Mouse (Mus musculus) embryonic stem cell, embryonic (primary cell): ENCODE results near the gene Nfkbia.

Experiments used
- CTCF ChIA-PET, 4 experiments: fragments of 300-600 bp in 2 of 4; fragments of 350-600 bp in 2 of 4; sonication (Branson Sonifier 250); formaldehyde crosslinking; loops; one replicate each; lab custom pipeline; 2022; ENCODE audit warnings: inconsistent platforms in 2 of 4; lab: Charles Lee
- POLR2A ChIA-PET, 4 experiments: fragments of 300-600 bp in 2 of 4; fragments of 350-600 bp in 2 of 4; sonication (Branson Sonifier 250); formaldehyde crosslinking; loops; one replicate each; lab custom pipeline; 2022; ENCODE audit warnings: antibody characterized with exemption in 4 of 4, inconsistent platforms in 1 of 4; lab: Charles Lee

Gene Nfkbia

GRCm38 (mm10) chr12:55482732-55483131, 9.7 kb downstream of the Nfkbia start:
- ChIA-PET POLR2A (interaction anchor here in 3 of 4 experiments (0.5 to 7.0 kb wide), 16 partner anchors 8 to 105 kb away, joined by 3 to 57 read pairs (median 10); partner anchors contain the start of gene Nfkbia (in 3 of the 3)), CTCF (interaction anchor here in 3 of 4 experiments (0.6 to 2.1 kb wide), 6 partner anchors 9 to 237 kb away, joined by 3 to 6 read pairs (median 4); partner anchors contain the start of gene Nfkbia (in 1 of the 3))

GRCm38 (mm10) chr12:55481739-55482138, 10.7 kb downstream of the Nfkbia start:
- CTCF ChIA-PET: no interaction called here

GRCm38 (mm10) chr12:55480471-55481153, 11.8 kb downstream of the Nfkbia start:
- ChIA-PET POLR2A (interaction anchor here in 3 of 4 experiments (0.6 to 7.0 kb wide), 10 partner anchors 9 to 46 kb away, joined by 3 to 57 read pairs (median 5); partner anchors contain the start of gene Nfkbia (in 1 of the 3)), CTCF (no interaction called here)

More at GRCm38 (mm10) chr12:55481739-55482138, 10.7 kb downstream of the Nfkbia start:
- POLR2A ChIA-PET: interaction anchor here in 3 of 4 experiments (0.9 to 7.0 kb wide), 12 partner anchors 7 to 95 kb away, joined by 3 to 57 read pairs (median 6); partner anchors contain the start of gene Nfkbia (in 2 of the 3)

- ChIA-PET CTCF (interaction anchor here in 1 of 4 experiments (0.8 kb wide), 1 partner anchor 13 kb away, joined by 3 read pairs; no protein-coding TSS in a partner anchor), POLR2A (interaction anchor here in 2 of 4 experiments (0.8 to 7.0 kb wide), 5 partner anchors 10 to 32 kb away, joined by 3 to 57 read pairs (median 3); partner anchors contain the start of gene Nfkbia (in 1 of the 2))
Observed at GRCm38 (mm10) chr12:55478901-55479300, 13.5 kb downstream of the Nfkbia start.

- ChIA-PET POLR2A (interaction anchor here (0.5 to 6.3 kb wide), 53 partner anchors 9 to 172 kb away, joined by 3 to 94 read pairs (median 5); partner anchors contain the start of genes Nfkbia (in 4 of the 4) and Ppp2r3c (in 1 of the 4)), CTCF (interaction anchor here in 1 of 4 experiments (0.6 to 1.4 kb wide), 4 partner anchors 18 to 160 kb away, joined by 3 read pairs; no protein-coding TSS in a partner anchor)
Observed at GRCm38 (mm10) chr12:55474209-55474583, 18.3 kb downstream of the Nfkbia start.

- CTCF ChIA-PET: interaction anchor here in 3 of 4 experiments (0.6 to 1.4 kb wide), 5 partner anchors 18 to 513 kb away, joined by 3 to 4 read pairs (median 3); no protein-coding TSS in a partner anchor
- POLR2A ChIA-PET: interaction anchor here (0.5 to 6.3 kb wide), 57 partner anchors 8 to 207 kb away, joined by 3 to 94 read pairs (median 6); partner anchors contain the start of genes Nfkbia (in 4 of the 4) and Ppp2r3c (in 1 of the 4)
Observed at GRCm38 (mm10) chr12:55473250-55474208, 18.9 kb downstream of the Nfkbia start.

- ChIA-PET CTCF (interaction anchor here in 2 of 4 experiments (0.6 to 0.7 kb wide), 2 partner anchors 33 to 158 kb away, joined by 3 read pairs; no protein-coding TSS in a partner anchor), POLR2A (interaction anchor here in 3 of 4 experiments (0.7 to 6.3 kb wide), 10 partner anchors 10 to 25 kb away, joined by 3 to 94 read pairs (median 12); partner anchors contain the start of gene Nfkbia (in 3 of the 3))
Observed at GRCm38 (mm10) chr12:55471344-55471743, 21.1 kb downstream of the Nfkbia start.

- POLR2A ChIA-PET: interaction anchor here in 3 of 4 experiments (0.6 to 6.3 kb wide), 11 partner anchors 13 to 38 kb away, joined by 3 to 94 read pairs (median 14); partner anchors contain the start of gene Nfkbia (in 3 of the 3)
- CTCF ChIA-PET: no interaction called here
Observed at GRCm38 (mm10) chr12:55470442-55470841, 22.0 kb downstream of the Nfkbia start.

GRCm38 (mm10) chr12:55467331-55468180, 24.9 kb downstream of the Nfkbia start:
- ChIA-PET CTCF (interaction anchor here in 2 of 4 experiments (1.3 to 1.7 kb wide), 3 partner anchors 12 to 154 kb away, joined by 3 read pairs; partner anchors contain the start of gene Nfkbia (in 1 of the 2)), POLR2A (interaction anchor here in 2 of 4 experiments (0.7 to 6.0 kb wide), 13 partner anchors 13 to 69 kb away, joined by 3 to 34 read pairs (median 8); partner anchors contain the start of gene Nfkbia (in 2 of the 2))

- ChIA-PET CTCF (interaction anchor here in 3 of 4 experiments (0.5 to 1.7 kb wide), 3 partner anchors 12 to 40 kb away, joined by 3 to 4 read pairs (median 3); partner anchors contain the start of gene Nfkbia (in 1 of the 3)), POLR2A (interaction anchor here in 2 of 4 experiments (0.6 to 6.0 kb wide), 11 partner anchors 8 to 25 kb away, joined by 3 to 34 read pairs (median 9); partner anchors contain the start of gene Nfkbia (in 2 of the 2))
Observed at GRCm38 (mm10) chr12:55466816-55467215, 25.6 kb downstream of the Nfkbia start.

GRCm38 (mm10) chr12:55466088-55466701, 26.3 kb downstream of the Nfkbia start:
- ChIA-PET POLR2A (interaction anchor here in 3 of 4 experiments (0.6 to 6.0 kb wide), 16 partner anchors 8 to 29 kb away, joined by 3 to 34 read pairs (median 9); partner anchors contain the start of gene Nfkbia (in 2 of the 3)), CTCF (interaction anchor here in 3 of 4 experiments (0.5 to 1.7 kb wide), 3 partner anchors 13 to 149 kb away, joined by 3 to 4 read pairs (median 4); no protein-coding TSS in a partner anchor)

GRCm38 (mm10) chr12:55465401-55465983, 27.0 kb downstream of the Nfkbia start:
- ChIA-PET CTCF (interaction anchor here in 3 of 4 experiments (0.5 to 1.7 kb wide), 4 partner anchors 10 to 53 kb away, joined by 3 to 4 read pairs (median 4); no protein-coding TSS in a partner anchor), POLR2A (interaction anchor here (0.5 to 6.0 kb wide), 18 partner anchors 8 to 1917 kb away, joined by 3 to 34 read pairs (median 6); partner anchors contain the start of gene Nfkbia (in 2 of the 4))

- CTCF ChIA-PET: interaction anchor here in 3 of 4 experiments (0.5 to 0.7 kb wide), 3 partner anchors 10 to 53 kb away, joined by 4 read pairs; no protein-coding TSS in a partner anchor
- POLR2A ChIA-PET: interaction anchor here (0.5 to 6.0 kb wide), 18 partner anchors 9 to 1918 kb away, joined by 3 to 34 read pairs (median 7); partner anchors contain the start of gene Nfkbia (in 2 of the 4)
Observed at GRCm38 (mm10) chr12:55464846-55465361, 27.5 kb downstream of the Nfkbia start.

- CTCF ChIA-PET: interaction anchor here in 1 of 4 experiments (0.6 kb wide), 1 partner anchor 28 kb away, joined by 4 read pairs; no protein-coding TSS in a partner anchor
- POLR2A ChIA-PET: interaction anchor here in 3 of 4 experiments (0.8 to 6.0 kb wide), 18 partner anchors 9 to 31 kb away, joined by 3 to 34 read pairs (median 7); partner anchors contain the start of gene Nfkbia (in 2 of the 3)
Observed at GRCm38 (mm10) chr12:55463992-55464845, 28.2 kb downstream of the Nfkbia start.
